Mouse (Mus musculus) MEL (cell line): ENCODE measurements around the gene C330021F23Rik. TPM values are rescaled to one million over a fixed set of nuclear protein-coding genes. Genes with fewer than 3 reads are reported as not detected.

Experiments
- DNase-seq: peaks from one replicate; pipeline ENCODE4 v3.0.0; 2011; ENCODE audit warnings: low read depth, low spot score
- H3K27ac ChIP-seq: 2 replicates; pipeline ENCODE4 v1.5.1; 2012; ENCODE audit warnings: low read depth, mild to moderate bottlenecking, control low read depth, low read length, moderate library complexity; ENCODE audit not compliant: control insufficient read depth
- H3K27me3 ChIP-seq, 2 experiments: fragments of 150-350 bp in 1 of 2; sonication (generic) in 1 of 2; 2 replicates each; pipeline ENCODE4 v1.6.1; 2012; ENCODE audit warnings: low read length in 2 of 2, mild to moderate bottlenecking in 2 of 2, improper control_type of control experiment in 1 of 2, moderate library complexity in 1 of 2; ENCODE audit not compliant: insufficient read depth in 2 of 2, control insufficient read depth in 1 of 2
- H3K36me3 ChIP-seq, 2 experiments: 2 replicates each; pipeline ENCODE4 v1.6.1; 2012 to 2014; ENCODE audit warnings: low read length in 2 of 2, improper control_type of control experiment in 1 of 2, inconsistent platforms in 1 of 2, mild to moderate bottlenecking in 1 of 2; ENCODE audit not compliant: insufficient read depth in 2 of 2, control insufficient read depth in 1 of 2
- H3K4me1 ChIP-seq, 2 experiments: fragments of 150-350 bp in 1 of 2; sonication (generic) in 1 of 2; 2 replicates each; pipeline ENCODE4 v1.6.1; 2012; ENCODE audit warnings: low read length in 2 of 2, improper control_type of control experiment in 1 of 2, mild to moderate bottlenecking in 1 of 2; ENCODE audit not compliant: insufficient read depth in 2 of 2, control insufficient read depth in 1 of 2
- H3K4me3 ChIP-seq, 2 experiments: fragments of 150-350 bp in 1 of 2; sonication (generic) in 1 of 2; 2 replicates each; pipeline ENCODE4 v1.5.1; 2012; ENCODE audit warnings: low read depth in 2 of 2, low read length in 2 of 2, mild to moderate bottlenecking in 2 of 2, moderate library complexity in 2 of 2, control low read depth in 1 of 2, improper control_type of control experiment in 1 of 2; ENCODE audit not compliant: control insufficient read depth in 1 of 2, insufficient read depth in 1 of 2
- H3K79me2 ChIP-seq: 2 replicates; pipeline ENCODE4 v1.6.1; 2012; ENCODE audit warnings: mild to moderate bottlenecking, low read length, moderate library complexity; ENCODE audit not compliant: control insufficient read depth, poor library complexity, insufficient read depth
- H3K9ac ChIP-seq: 2 replicates; pipeline ENCODE4 v1.6.1; 2012; ENCODE audit warnings: low read depth, mild to moderate bottlenecking, control low read depth, low read length, moderate library complexity; ENCODE audit not compliant: control insufficient read depth, poor library complexity, severe bottlenecking
- H3K9me3 ChIP-seq: fragments of 150-350 bp; sonication (generic); replicated peaks from 2 replicates; pipeline ENCODE4 v1.6.1; 2012; ENCODE audit warnings: mild to moderate bottlenecking, low read length, improper control_type of control experiment, moderate library complexity; ENCODE audit not compliant: insufficient read depth
- CHD1 ChIP-seq: IDR thresholded peaks from 2 replicates; pipeline ENCODE4 v1.6.1; 2012; ENCODE audit warnings: low read depth, mild to moderate bottlenecking, inconsistent platforms, low read length, improper control_type of control experiment
- CHD2 ChIP-seq: IDR thresholded peaks from 2 replicates; pipeline ENCODE4 v1.6.1; 2011; ENCODE audit warnings: low read length, improper control_type of control experiment
- CTCF ChIP-seq, 3 experiments: IDR thresholded peaks in 2 of 3; conservative IDR thresholded peaks in 1 of 3; 2 replicates each; pipeline ENCODE4 v1.5.1; 2011 to 2012; ENCODE audit warnings: low read length in 3 of 3, low read depth in 2 of 3, mild to moderate bottlenecking in 2 of 3, improper control_type of control experiment in 1 of 3, inconsistent platforms in 1 of 3, mixed read lengths in 1 of 3, moderate library complexity in 1 of 3; ENCODE audit not compliant: control insufficient read depth in 1 of 3, insufficient read depth in 1 of 3, poor library complexity in 1 of 3, severe bottlenecking in 1 of 3
- E2F4 ChIP-seq: IDR thresholded peaks from 2 replicates; pipeline ENCODE4 v1.6.1; 2011; ENCODE audit warnings: low read depth, low read length, improper control_type of control experiment, borderline replicate concordance
- ELF1 ChIP-seq: IDR thresholded peaks from 2 replicates; pipeline ENCODE4 v1.6.1; 2014; ENCODE audit warnings: low read depth, mild to moderate bottlenecking, inconsistent platforms, low read length, improper control_type of control experiment, moderate library complexity
- GATA1 ChIP-seq: IDR thresholded peaks from 2 replicates; pipeline ENCODE4 v1.6.1; 2011; ENCODE audit warnings: low read depth, low read length, improper control_type of control experiment
- HCFC1 ChIP-seq: IDR thresholded peaks from 2 replicates; pipeline ENCODE4 v1.6.1; 2012; ENCODE audit warnings: low read depth, mild to moderate bottlenecking, inconsistent platforms, low read length, improper control_type of control experiment, moderate library complexity
- JUND ChIP-seq: IDR thresholded peaks from 2 replicates; pipeline ENCODE4 v1.6.1; 2011; ENCODE audit warnings: low read depth, mild to moderate bottlenecking, improper control_type of control experiment, low read length
- MAFK ChIP-seq: IDR thresholded peaks from 2 replicates; pipeline ENCODE4 v1.6.1; 2011; ENCODE audit warnings: low read depth, mild to moderate bottlenecking, low read length, improper control_type of control experiment, borderline replicate concordance
- MAZ ChIP-seq: IDR thresholded peaks from 2 replicates; pipeline ENCODE4 v1.6.1; 2012; ENCODE audit warnings: low read depth, mild to moderate bottlenecking, inconsistent platforms, low read length, improper control_type of control experiment
- MYB ChIP-seq: IDR thresholded peaks from 2 replicates; pipeline ENCODE4 v1.6.1; 2011; ENCODE audit warnings: mild to moderate bottlenecking, low read depth, low read length, improper control_type of control experiment
- MYC ChIP-seq: IDR thresholded peaks from 2 replicates; pipeline ENCODE4 v1.6.1; 2011; ENCODE audit warnings: low read depth, mild to moderate bottlenecking, low read length, improper control_type of control experiment, moderate library complexity
- NELFE ChIP-seq: IDR thresholded peaks from 2 replicates; pipeline ENCODE4 v1.6.1; 2011; ENCODE audit warnings: low read depth, low read length, improper control_type of control experiment
- NRF1 ChIP-seq: IDR thresholded peaks from 2 replicates; pipeline ENCODE4 v1.6.1; 2014; ENCODE audit warnings: low read depth, mild to moderate bottlenecking, inconsistent platforms, low read length, improper control_type of control experiment, moderate library complexity; ENCODE audit not compliant: poor library complexity, insufficient read depth, severe bottlenecking
- RAD21 ChIP-seq: IDR thresholded peaks from 2 replicates; pipeline ENCODE4 v1.6.1; 2011; ENCODE audit warnings: mild to moderate bottlenecking, low read depth, low read length, improper control_type of control experiment
- RCOR1 ChIP-seq: IDR thresholded peaks from 2 replicates; pipeline ENCODE4 v1.6.1; 2012; ENCODE audit warnings: low read depth, mild to moderate bottlenecking, inconsistent platforms, low read length, improper control_type of control experiment
- SIN3A ChIP-seq: IDR thresholded peaks from 2 replicates; pipeline ENCODE4 v1.6.1; 2012; ENCODE audit warnings: low read length, improper control_type of control experiment, inconsistent platforms
- TAL1 ChIP-seq: IDR thresholded peaks from 2 replicates; pipeline ENCODE4 v1.6.1; 2012; ENCODE audit warnings: mild to moderate bottlenecking, inconsistent platforms, low read length, moderate library complexity, mixed read lengths
- TBP ChIP-seq: IDR thresholded peaks from 2 replicates; pipeline ENCODE4 v1.8.0; 2011; ENCODE audit warnings: low read depth, low read length, improper control_type of control experiment
- TCF12 ChIP-seq: IDR thresholded peaks from 2 replicates; pipeline ENCODE4 v1.6.1; 2014; ENCODE audit warnings: low read depth, mild to moderate bottlenecking, inconsistent platforms, low read length, improper control_type of control experiment, moderate library complexity
- USF2 ChIP-seq, 2 experiments: IDR thresholded peaks; 2 replicates each; pipeline ENCODE4 v1.6.1; 2011 to 2012; ENCODE audit warnings: improper control_type of control experiment in 2 of 2, low read length in 2 of 2, borderline replicate concordance in 1 of 2, inconsistent platforms in 1 of 2, low read depth in 1 of 2, mild to moderate bottlenecking in 1 of 2; ENCODE audit not compliant: insufficient read depth in 1 of 2
- ZNF384 ChIP-seq: IDR thresholded peaks from 2 replicates; pipeline ENCODE4 v1.6.1; 2012; ENCODE audit warnings: low read depth, mild to moderate bottlenecking, inconsistent platforms, low read length, improper control_type of control experiment
- polyA plus RNA-seq, 2 experiments: library from polyadenylated mRNA; stranded (reverse) in 1 of 2; unstranded in 1 of 2; fragments of >175 nt in 1 of 2; fragments of >200 nt in 1 of 2; gene quantifications; 2 replicates each; pipeline versions ENCODE4 v1.2.1 to v1.2.4; 2012; ENCODE audit warnings: low replicate concordance in 2 of 2, low read depth in 1 of 2; ENCODE audit not compliant: insufficient read length in 2 of 2, insufficient read depth in 1 of 2, missing spikeins in 1 of 2
- total RNA-seq: library from RNA; depleted of rRNA; stranded (reverse); fragments of 300-350 nt; gene quantifications from 2 replicates; pipeline ENCODE4 v1.2.3, GENCODE M21; 2012

Gene C330021F23Rik
- total and polyA plus RNA-seq, 3 experiments = 0.53 to 1.2 TPM; not detected in 1

DNA sequence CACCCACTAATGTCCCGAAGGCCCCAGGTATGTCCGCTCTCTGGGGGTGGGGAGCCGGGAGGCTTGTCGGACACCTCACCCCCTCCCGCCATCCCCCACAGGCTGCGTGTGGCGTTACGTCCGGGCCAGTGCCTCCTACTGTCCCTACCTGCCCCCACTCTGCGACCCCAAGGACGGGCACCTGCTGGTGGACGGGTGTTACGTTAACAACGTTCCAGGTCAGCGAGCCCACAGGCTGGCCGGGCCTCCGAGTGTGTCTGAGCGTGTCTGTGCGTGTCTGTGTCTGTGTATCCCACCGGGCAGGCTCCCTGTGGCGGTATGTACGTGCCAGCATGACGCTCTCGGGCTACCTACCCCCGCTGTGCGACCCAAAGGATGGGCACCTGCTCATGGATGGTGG is 30.1 kb upstream of the C330021F23Rik start:
- Histone ChIP-seq H3K9me3 (no peaks in the 10 kb centered on the region), H3K4me3 (no peak overlapping the region), H3K79me2 (no peaks in the 10 kb centered on the region)
- TF ChIP-seq JUND = no peak
- no peak for TF ChIP-seq MYB
- no peak for TF ChIP-seq HCFC1
- no peak for TF ChIP-seq RAD21
- TF ChIP-seq CTCF (IDR thresholded peaks at IDR 0.05 in 2 of 3, conservative IDR thresholded peaks at IDR 0.05 in 1 of 3; ENCODE audit: control insufficient read depth in 1 of 3, insufficient read depth in 1 of 3, low read depth in 2 of 3, low read length in 3 of 3, poor library complexity in 1 of 3, severe bottlenecking in 1 of 3) = no peak
- no peak for TF ChIP-seq SIN3A
- TF ChIP-seq GATA1 = no peak
- TF ChIP-seq, all 39 proteins: peak for 0
- no peak for DNase-seq
- no peaks in the 10 kb centered on the region for H3K36me3 ChIP-seq
- H3K9ac ChIP-seq = no peak overlapping the region
- H3K27ac ChIP-seq = no peak overlapping the region
- peaks cover 0 to 4% of the 10 kb centered on the region in 2 experiments; a peak in 1 of 4 replicates for H3K4me1 ChIP-seq
- no peaks in the 10 kb centered on the region for H3K27me3 ChIP-seq

DNA sequence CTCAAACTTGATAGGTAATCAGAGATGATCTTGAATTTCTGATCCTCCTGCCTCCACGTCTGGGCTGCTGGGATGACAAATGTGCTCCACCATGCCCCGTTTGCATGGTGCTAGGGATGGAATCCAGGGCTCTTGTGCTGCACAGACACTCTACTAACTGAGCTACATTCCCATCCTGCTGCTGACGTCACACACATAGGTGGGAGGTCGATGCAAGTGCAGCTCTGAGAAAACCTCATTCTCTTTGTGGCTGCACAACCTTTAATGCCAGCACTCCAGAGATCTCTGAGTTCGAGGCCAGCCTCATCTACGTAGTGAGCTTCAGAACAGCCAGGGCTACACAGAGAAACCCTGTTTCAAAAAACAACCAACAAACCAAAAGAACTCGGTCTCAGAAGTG is 28.6 kb upstream of the C330021F23Rik start:
- no peak for TF ChIP-seq TAL1
- TF ChIP-seq ZNF384 = no peak
- no peak for TF ChIP-seq NELFE
- TF ChIP-seq CHD2 = no peak
- no peak for TF ChIP-seq MAZ
- no peak for TF ChIP-seq TBP
- no peak for TF ChIP-seq USF2 (IDR thresholded peaks at IDR 0.05; ENCODE audit: borderline replicate concordance in 1 of 2, insufficient read depth in 1 of 2, low read depth in 1 of 2, low read length in 2 of 2)

DNA sequence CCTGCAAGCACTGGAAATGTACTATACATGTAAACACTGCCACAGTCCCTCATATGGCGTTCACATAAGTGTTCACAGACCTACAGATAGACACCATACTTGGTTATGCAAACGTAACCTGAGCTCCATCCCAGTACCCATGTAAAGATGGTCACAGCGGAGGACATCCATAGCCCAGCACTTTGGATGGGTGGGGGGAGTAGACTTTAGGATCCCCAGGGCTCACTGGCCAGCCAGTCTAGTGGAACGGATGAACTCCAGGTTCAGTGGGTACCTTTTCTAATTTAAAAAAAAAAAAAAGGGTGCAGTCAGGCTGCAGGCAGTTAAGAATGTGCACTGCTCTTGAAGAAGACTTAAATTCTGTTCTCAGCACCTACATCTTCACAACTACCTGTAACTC is 27.7 kb upstream of the C330021F23Rik start:
- Histone ChIP-seq H3K36me3 (no peaks in the 10 kb centered on the region), H3K4me3 (no peak overlapping the region), H3K9ac (no peak overlapping the region), H3K79me2 (no peaks in the 10 kb centered on the region), H3K27me3 (no peaks in the 10 kb centered on the region), H3K27ac (no peak overlapping the region)
- DNase-seq = no peak
- TF ChIP-seq MAFK (no peak), CHD1 (no peak), MAZ (no peak), NRF1 (no peak), ELF1 (no peak), ZNF384 (no peak), TCF12 (no peak), NELFE (no peak), TAL1 (no peak), MYC (no peak), E2F4 (no peak), RCOR1 (no peak)
- TF ChIP-seq, all 39 proteins: peak for 0
- Histone ChIP-seq H3K4me1 (peaks cover 0 to 4% of the 10 kb centered on the region in 2 experiments; a peak in 1 of 4 replicates), H3K9me3 (no peaks in the 10 kb centered on the region)

More for the DNA sequence above, 28.6 kb upstream of the C330021F23Rik start:
- Histone ChIP-seq H3K79me2 (no peaks in the 10 kb centered on the region), H3K4me1 (peaks cover 0 to 4% of the 10 kb centered on the region in 2 experiments; a peak in 1 of 4 replicates), H3K4me3 (no peak overlapping the region), H3K36me3 (no peaks in the 10 kb centered on the region), H3K27ac (no peak overlapping the region), H3K9me3 (no peaks in the 10 kb centered on the region), H3K9ac (no peak overlapping the region), H3K27me3 (no peaks in the 10 kb centered on the region)
- DNase-seq = no peak
